Mouse (Mus musculus): ENCODE measurements at regions not wholly inside any gene's neighbourhood (a gene's known extent, or its start where the extent isn't known, plus 50 kb on each side); places are given as distances from the start of the nearest gene placed in this dataset.

- no peak for DNase-seq (ENCODE audit: low spot score)
These were observed 452.9 kb upstream of the Fam19a5 start for GRCm38 (mm10) chr15:87091048-87091777.

GRCm38 (mm10) chr15:87097206-87097605, 446.9 kb upstream of the Fam19a5 start:
- no peak for DNase-seq (ENCODE audit: low spot score)

GRCm38 (mm10) chr15:87101146-87101545, 443.0 kb upstream of the Fam19a5 start:
- no peak for DNase-seq (ENCODE audit: low spot score)

GRCm38 (mm10) chr15:87102211-87102610, 441.9 kb upstream of the Fam19a5 start:
- DNase-seq (ENCODE audit: low spot score): no peak

GRCm38 (mm10) chr15:87105951-87106350, 438.1 kb upstream of the Fam19a5 start:
- no peak for DNase-seq (ENCODE audit: low spot score)

- DNase-seq (ENCODE audit: low spot score): no peak
These were observed 436.4 kb upstream of the Fam19a5 start for GRCm38 (mm10) chr15:87107701-87108100.

- no peak for DNase-seq (ENCODE audit: low spot score)
These were observed 435.7 kb upstream of the Fam19a5 start for GRCm38 (mm10) chr15:87108411-87108810.

GRCm38 (mm10) chr15:87122656-87123055, 421.4 kb upstream of the Fam19a5 start:
- DNase-seq (ENCODE audit: low spot score): no peak

- DNase-seq (ENCODE audit: low spot score): no peak
These were observed 418.5 kb upstream of the Fam19a5 start for GRCm38 (mm10) chr15:87125427-87126148.

GRCm38 (mm10) chr15:87138870-87139269, 405.2 kb upstream of the Fam19a5 start:
- DNase-seq (ENCODE audit: low spot score): no peak

GRCm38 (mm10) chr15:87169136-87169535, 375.0 kb upstream of the Fam19a5 start:
- no peak for DNase-seq (ENCODE audit: low spot score)

GRCm38 (mm10) chr15:87170890-87171289, 373.2 kb upstream of the Fam19a5 start:
- no peak for DNase-seq (ENCODE audit: low spot score)

- DNase-seq (ENCODE audit: low spot score): no peak
These were observed 371.0 kb upstream of the Fam19a5 start for GRCm38 (mm10) chr15:87173096-87173495.

- DNase-seq (ENCODE audit: low spot score): no peak
These were observed 365.5 kb upstream of the Fam19a5 start for GRCm38 (mm10) chr15:87178646-87179045.

GRCm38 (mm10) chr15:87180836-87181235, 363.3 kb upstream of the Fam19a5 start:
- no peak for DNase-seq (ENCODE audit: low spot score)

GRCm38 (mm10) chr15:87184248-87184647, 359.9 kb upstream of the Fam19a5 start:
- DNase-seq (ENCODE audit: low spot score): no peak

GRCm38 (mm10) chr15:87188816-87189455, 355.2 kb upstream of the Fam19a5 start:
- no peak for DNase-seq (ENCODE audit: low spot score)

GRCm38 (mm10) chr15:87191901-87192300, 352.2 kb upstream of the Fam19a5 start:
- no peak for DNase-seq (ENCODE audit: low spot score)

GRCm38 (mm10) chr15:87196306-87196893, 347.7 kb upstream of the Fam19a5 start:
- no peak for DNase-seq (ENCODE audit: low spot score)

GRCm38 (mm10) chr15:87199641-87200040, 344.5 kb upstream of the Fam19a5 start:
- no peak for DNase-seq (ENCODE audit: low spot score)

GRCm38 (mm10) chr15:87200282-87201048, 343.6 kb upstream of the Fam19a5 start:
- DNase-seq (ENCODE audit: low spot score): no peak

- DNase-seq (ENCODE audit: low spot score): no peak
These were observed 343.0 kb upstream of the Fam19a5 start for GRCm38 (mm10) chr15:87201055-87201454.

Measured in ovary, postnatal 36 days (tissue).